Mouse (Mus musculus) activated CD4-positive, CD25-positive, alpha-beta regulatory T cell, adult 4 months (primary cell): ENCODE measurements around the gene Otx1. TPM values are rescaled to one million over a fixed set of nuclear protein-coding genes. Genes with fewer than 3 reads are reported as not detected.

ENCODE experiments used
- ATAC-seq: one replicate; pipeline ENCODE4 v1.8.0; 2017
- polyA plus RNA-seq, 2 experiments: library from polyadenylated mRNA; unstranded; fragments of 100-300 nt; shearing (Covaris generic); gene quantifications; one replicate each; pipeline ENCODE4 v1.2.1; 2017

Gene Otx1
- polyA plus RNA-seq, 2 experiments from 2014 or later, result 0.27 TPM; not detected in 1

GRCm38 (mm10) chr11:21999396-22000315 is 3.0 kb downstream of the Otx1 start:
- ATAC-seq, result no peak

GRCm38 (mm10) chr11:21998141-21999047 is 4.3 kb downstream of the Otx1 start:
- no peak for ATAC-seq

- ATAC-seq, result no peak
Observed at GRCm38 (mm10) chr11:21997561-21998140, 5.0 kb downstream of the Otx1 start.

GRCm38 (mm10) chr11:21996661-21997560 is 5.8 kb downstream of the Otx1 start:
- no peak for ATAC-seq

GRCm38 (mm10) chr11:21996325-21996647 is 6.4 kb downstream of the Otx1 start:
- ATAC-seq, result no peak

GRCm38 (mm10) chr11:21995534-21996324 is 7.0 kb downstream of the Otx1 start:
- no peak for ATAC-seq

GRCm38 (mm10) chr11:21994377-21995370 is 8.0 kb downstream of the Otx1 start:
- ATAC-seq, result no peak

GRCm38 (mm10) chr11:21993597-21994376 is 8.9 kb downstream of the Otx1 start:
- ATAC-seq, result no peak

- no peak for ATAC-seq
Observed at GRCm38 (mm10) chr11:21992761-21993596, 9.7 kb downstream of the Otx1 start.

- no peak for ATAC-seq
Observed at GRCm38 (mm10) chr11:21988398-21988946, 14.2 kb downstream of the Otx1 start.

- no peak for ATAC-seq
Observed at GRCm38 (mm10) chr11:21985118-21985517, 17.6 kb downstream of the Otx1 start.

- no peak for ATAC-seq
Observed at GRCm38 (mm10) chr11:21974005-21974531, 28.6 kb downstream of the Otx1 start.

GRCm38 (mm10) chr11:21973597-21973996 is 29.1 kb downstream of the Otx1 start:
- ATAC-seq, result no peak

- no peak for ATAC-seq
Observed at GRCm38 (mm10) chr11:21968922-21969321, 33.8 kb downstream of the Otx1 start.

GRCm38 (mm10) chr11:21955167-21955566 is 47.5 kb downstream of the Otx1 start:
- ATAC-seq, result no peak

GRCm38 (mm10) chr11:21951657-21952237 is 51.0 kb downstream of the Otx1 start:
- ATAC-seq, result no peak

GRCm38 (mm10) chr11:21950094-21950493 is 52.6 kb downstream of the Otx1 start:
- ATAC-seq, result no peak
